Mouse (Mus musculus) left cerebral cortex, adult 6 months (tissue): ENCODE data around the gene Ism1. TPM values are rescaled to one million over a fixed set of nuclear protein-coding genes. Genes with fewer than 3 reads are reported as not detected.

Experiments used
- long read RNA-seq, 2 experiments: library from polyadenylated mRNA; unstranded; transcript quantifications; one replicate each; pipeline ENCODE4 v2.0.0; 2019 to 2020
- polyA plus RNA-seq: library from polyadenylated mRNA; unstranded; fragments of <200 nt; fragmentation: Nextera tagmentation; gene quantifications from 2 replicates; pipeline ENCODE4 v1.2.3, GENCODE M21; 2021

The Ism1 gene
- polyA plus RNA-seq = 2.2 and 2.7 TPM in 2 replicates
- long read RNA-seq, experiment 1, partial matches to known transcripts = 0 of 4 reads
- long read RNA-seq, experiment 1, other reads (novel, unspliced or antisense) = 0 of 4 reads
- long read RNA-seq, experiment 2, partial matches to known transcripts = 1 of 4 reads
- long read RNA-seq, experiment 2, other reads (novel, unspliced or antisense) = 0 of 4 reads

GRCm38 (mm10) chr2:139677809-139678274, at the start of gene Ism1:
Gene Ism1, plus strand, starts transcription at chr2:139678178.

Other genes with a start within 250 kb of the Ism1 start
- gene Sptlc3, start 184.3 kb upstream of the Ism1 start, polyA plus RNA-seq = 0.08 TPM in 1 of 2 replicates, not detected in the other